Mouse (Mus musculus): ENCODE results near the gene Srp54c.
"Not testable (repeated sequence)": the region's sequence is repeated elsewhere in the genome, so short reads cannot be mapped to it uniquely, and the experiment has no call there.

DNA sequence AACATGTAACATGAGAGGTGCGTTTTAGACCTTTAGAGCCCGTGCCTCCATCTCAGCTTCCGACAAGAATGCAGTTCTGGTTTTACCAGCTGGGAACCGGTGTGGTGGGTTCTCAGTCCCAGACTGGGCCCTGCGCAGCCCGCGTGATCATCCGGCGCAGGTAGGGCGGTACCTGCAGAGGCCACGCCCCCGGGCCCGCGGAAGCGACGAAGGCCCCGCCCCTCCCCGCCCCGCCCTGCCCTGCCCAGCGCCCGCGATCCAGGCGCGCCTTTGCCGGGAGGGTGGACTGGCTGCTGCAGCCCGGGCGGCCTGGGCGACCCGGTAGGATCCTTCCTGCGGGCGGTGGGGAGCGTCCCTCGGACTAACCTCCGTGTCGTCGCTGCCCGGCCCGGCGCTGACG is 30.7 kb upstream of the Srp54c start, which contains the start of gene 1700047I17Rik2:
- not testable (repeated sequence) for TF ChIP-seq POLR2A (IDR thresholded peaks at IDR 0.05; ENCODE audit: control insufficient read depth, extremely low read depth, insufficient read depth, low read length, poor library complexity); CTCF (IDR thresholded peaks at IDR 0.05; ENCODE audit: borderline replicate concordance, control insufficient read depth, extremely low read depth, insufficient read depth, low read length, poor library complexity)

Data from thymus, adult 2 months (tissue).